In the genomic region with DNA sequence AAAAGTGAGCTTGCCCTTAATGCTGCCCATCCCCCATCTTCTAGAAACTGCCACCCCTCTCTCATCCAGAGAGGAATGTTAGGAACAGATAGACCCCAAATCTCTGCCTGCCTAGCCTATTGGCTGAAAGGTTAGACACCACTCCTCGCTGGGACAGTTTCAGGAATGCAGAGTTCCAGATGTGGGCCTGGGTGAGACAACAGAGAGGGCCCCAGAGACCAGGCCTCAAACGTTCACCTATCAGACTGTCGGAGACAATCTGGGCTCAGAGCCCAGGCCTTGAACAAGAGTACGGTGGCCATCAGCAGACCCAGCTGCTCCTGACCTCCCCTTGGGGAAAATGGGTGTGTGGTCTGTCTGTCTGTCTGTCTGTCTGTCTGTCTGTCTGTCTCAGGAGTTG, we compare ENCODE assay signal across 11 mouse cellular contexts. TPM values are rescaled to one million over a fixed set of nuclear protein-coding genes. Genes with fewer than 3 reads are reported as not detected.
A peak's percentile ranks its signal among the peaks of the same experiment; 100 is the strongest.
DNase-seq lines count a peak whose midpoint lies in the region; ATAC-seq and TF ChIP-seq lines count a peak whose summit lies in the region.
"Had no signal": no experiment of that assay in that cellular context is flagged by ENCODE, and none has a peak within 500 bp of the region (broad histone marks: within the 10 kb centered on the region; RNA-seq: fewer than 3 reads in every experiment).

No protein-coding gene starts in this region.

- no peak for DNase-seq in heart, embryonic 10.5 days (ENCODE audit: low spot score)
- DNase-seq in heart, adult 18-20 months: no peak
- peak; percentile 34 for DNase-seq in urinary bladder, postnatal 14 days (ENCODE audit: low spot score)
- no peak for DNase-seq in urinary bladder, postnatal 10 days (ENCODE audit: low spot score)
- peak; percentile 41 for DNase-seq in testis, postnatal 14 days (ENCODE audit: low spot score)
- no peak for DNase-seq in adrenal gland, postnatal 10 days
- DNase-seq: cerebellum, adult 18-20 months had no signal

- no peak overlapping the region for H3K9ac ChIP-seq in intestine, postnatal 0 days (ENCODE audit: low read depth, low read length)

- TF ChIP-seq CTCF in intestine, postnatal 0 days (IDR thresholded peaks at IDR 0.05; ENCODE audit: low read depth): no peak

- H3K9me3 ChIP-seq in heart, embryonic 10.5 days: no peaks in the 10 kb centered on the region
- H3K9me3 ChIP-seq in intestine, postnatal 0 days (ENCODE audit: control insufficient read depth): no peaks in the 10 kb centered on the region

- H3K4me3 ChIP-seq in heart, embryonic 10.5 days: no peak overlapping the region
- no peak overlapping the region for H3K4me3 ChIP-seq in intestine, postnatal 0 days (ENCODE audit: low read depth, low read length)

- H3K36me3 ChIP-seq in heart, embryonic 10.5 days: peaks cover 22% of the 10 kb centered on the region
- peaks cover 85% of the 10 kb centered on the region for H3K36me3 ChIP-seq in intestine, postnatal 0 days (ENCODE audit: control insufficient read depth, insufficient read depth)

- peak overlapping the region; percentile 77 for H3K27ac ChIP-seq in heart, embryonic 10.5 days
- H3K27ac ChIP-seq in intestine, postnatal 0 days (ENCODE audit: low read depth, low read length): peak overlapping the region; percentile 50
- H3K27ac ChIP-seq: macrophage had no signal

- no peak overlapping the region for H3K4me2 ChIP-seq in intestine, postnatal 0 days (replicated peaks; ENCODE audit: low read depth)

- H3K4me1 ChIP-seq in heart, embryonic 10.5 days: peaks cover 70% of the 10 kb centered on the region
- 0 out of 2 replicates have a peak, but pooled peaks cover 5% of the 10 kb centered on the region for H3K4me1 ChIP-seq in intestine, postnatal 0 days (replicated peaks; ENCODE audit: control insufficient read depth, insufficient read depth, low read length)

- ATAC-seq in intestine, postnatal 0 days: no peak
- ATAC-seq in activated CD4-positive, CD25-positive, alpha-beta regulatory T cell, adult 4 months: no peak

- WGBS in heart, embryonic 10.5 days: 26% methylated on average over 4 of the region's 4 CpGs
- 46% methylated on average over 4 of the region's 4 CpGs for WGBS in intestine, postnatal 0 days

- H3K27me3 ChIP-seq in heart, embryonic 10.5 days (ENCODE audit: insufficient read depth, poor library complexity, severe bottlenecking): no peaks in the 10 kb centered on the region
- H3K27me3 ChIP-seq in intestine, postnatal 0 days (replicated peaks; ENCODE audit: control insufficient read depth, insufficient read depth, low read length): no peaks in the 10 kb centered on the region

RNA-seq across cellular contexts. Expression of gene Gm45837, which starts 17.7 kb away (rescaled TPM):
- polyA plus RNA-seq in heart, embryonic 10.5 days (2016; fragmentation: Nextera tagmentation; extraction: Ambion mirVana): 3.3 TPM in 1 of 2 replicates, not detected in the other
- total RNA-seq in heart, adult 18-20 months (2021): 1 to 10 TPM; 2.6 to 3.0 TPM
- not detected in 2 replicates for polyA plus RNA-seq in intestine, postnatal 0 days (2015; fragmentation: Nextera tagmentation; extraction: Ambion mirVana)
- 10 to 100 TPM; 15.9 to 22.1 TPM for polyA plus RNA-seq in activated CD4-positive, CD25-positive, alpha-beta regulatory T cell, adult 4 months (2017; shearing (Covaris generic))
- 1 to 10 TPM in 1 of 2 experiments, not detected in 1; 3.7 TPM for total RNA-seq in adrenal gland, postnatal 10 days (2021)
- polyA plus RNA-seq: forebrain, embryonic 11.5 days; macrophage had no signal

RNA-seq across cellular contexts. Expression of gene Pde2a, which starts 28.5 kb away (rescaled TPM):
- 1.6 and 12.0 TPM in 2 replicates for polyA plus RNA-seq in heart, embryonic 10.5 days (2016; fragmentation: Nextera tagmentation; extraction: Ambion mirVana)
- 10 to 100 TPM; 43.4 to 49.6 TPM for total RNA-seq in heart, adult 18-20 months (2021)
- 11.1 and 11.2 TPM in 2 replicates for polyA plus RNA-seq in intestine, postnatal 0 days (2015; fragmentation: Nextera tagmentation; extraction: Ambion mirVana)
- 10 to 100 TPM; 13.4 to 18.5 TPM for polyA plus RNA-seq in activated CD4-positive, CD25-positive, alpha-beta regulatory T cell, adult 4 months (2017; shearing (Covaris generic))
- 100 to 1,000 TPM; 113 to 120 TPM for total RNA-seq in adrenal gland, postnatal 10 days (2021)

RNA-seq across cellular contexts. Expression of gene Arap1, which starts 45.1 kb away (rescaled TPM):
- polyA plus RNA-seq in heart, embryonic 10.5 days (2016; fragmentation: Nextera tagmentation; extraction: Ambion mirVana): 15.9 and 24.6 TPM in 2 replicates
- total RNA-seq in heart, adult 18-20 months (2021): 10 to 100 TPM; 31.3 to 35.1 TPM
- polyA plus RNA-seq in intestine, postnatal 0 days (2015; fragmentation: Nextera tagmentation; extraction: Ambion mirVana): 31.2 and 35.3 TPM in 2 replicates
- polyA plus RNA-seq in activated CD4-positive, CD25-positive, alpha-beta regulatory T cell, adult 4 months (2017; shearing (Covaris generic)): 10 to 100 TPM; 27.1 to 51.2 TPM
- total RNA-seq in adrenal gland, postnatal 10 days (2021): 10 to 100 TPM; 47.2 to 74.1 TPM

Comparison
In these comparisons a context has a peak if more than half of its experiments do, and no peak if none do; other contexts are left out.
1. DNase-seq: peak in urinary bladder, postnatal 14 days (single experiment) and testis, postnatal 14 days (single experiment); none in heart, embryonic 10.5 days (single experiment), heart, adult 18-20 months (0 of 2), urinary bladder, postnatal 10 days (single experiment) and adrenal gland, postnatal 10 days (single experiment).